Mouse (Mus musculus) myocyte (in vitro differentiated cells): ENCODE measurements at regions not wholly inside any gene's neighbourhood (a gene's known extent, or its start where the extent isn't known, plus 50 kb on each side); places are given as distances from the start of the nearest gene placed in this dataset.

Experiments
- CEBPB ChIP-seq: IDR thresholded peaks from 2 replicates; pipeline ENCODE4 v1.6.1; 2011; ENCODE audit warnings: mild to moderate bottlenecking, moderate library complexity; ENCODE audit not compliant: poor library complexity, insufficient read depth, severe bottlenecking
- E2F4 ChIP-seq: IDR thresholded peaks from one replicate; pipeline ENCODE4 v1.6.1; 2011; ENCODE audit warnings: mild to moderate bottlenecking, control low read depth, moderate library complexity; ENCODE audit not compliant: insufficient read depth
- MAX ChIP-seq: IDR thresholded peaks from one replicate; pipeline ENCODE4 v1.6.1; 2011; ENCODE audit warnings: low read depth, mild to moderate bottlenecking, control low read depth
- MYOG ChIP-seq, 3 experiments: IDR thresholded peaks; one replicate each; pipeline ENCODE4 v1.6.1; 2011; ENCODE audit warnings: control low read depth in 2 of 3, low read depth in 2 of 3, mild to moderate bottlenecking in 2 of 3; ENCODE audit not compliant: insufficient read length in 2 of 3, control insufficient read depth in 1 of 3, insufficient read depth in 1 of 3
- POLR2A ChIP-seq: IDR thresholded peaks from one replicate; pipeline ENCODE4 v1.6.1; 2011; ENCODE audit warnings: low read depth, mild to moderate bottlenecking, control low read depth, moderate library complexity; ENCODE audit not compliant: insufficient read length
- POLR2AphosphoS2 ChIP-seq: IDR thresholded peaks from one replicate; pipeline ENCODE4 v1.6.1; 2011; ENCODE audit warnings: low read depth, control low read depth; ENCODE audit not compliant: insufficient read length
- REST ChIP-seq: IDR thresholded peaks from one replicate; pipeline ENCODE4 v1.6.1; 2011; ENCODE audit warnings: mild to moderate bottlenecking, control low read depth, moderate library complexity; ENCODE audit not compliant: insufficient read depth, insufficient read length
- TCF12 ChIP-seq: IDR thresholded peaks from one replicate; pipeline ENCODE4 v1.6.1; 2011; ENCODE audit warnings: mild to moderate bottlenecking, control low read depth; ENCODE audit not compliant: poor library complexity, insufficient read depth, severe bottlenecking
- TCF3 ChIP-seq: IDR thresholded peaks from one replicate; pipeline ENCODE4 v1.6.1; 2011; ENCODE audit warnings: low read depth, control low read depth; ENCODE audit not compliant: insufficient read length
- USF1 ChIP-seq: IDR thresholded peaks from one replicate; pipeline ENCODE4 v1.6.1; 2011; ENCODE audit warnings: low read depth, mild to moderate bottlenecking, control low read depth, moderate library complexity

DNA sequence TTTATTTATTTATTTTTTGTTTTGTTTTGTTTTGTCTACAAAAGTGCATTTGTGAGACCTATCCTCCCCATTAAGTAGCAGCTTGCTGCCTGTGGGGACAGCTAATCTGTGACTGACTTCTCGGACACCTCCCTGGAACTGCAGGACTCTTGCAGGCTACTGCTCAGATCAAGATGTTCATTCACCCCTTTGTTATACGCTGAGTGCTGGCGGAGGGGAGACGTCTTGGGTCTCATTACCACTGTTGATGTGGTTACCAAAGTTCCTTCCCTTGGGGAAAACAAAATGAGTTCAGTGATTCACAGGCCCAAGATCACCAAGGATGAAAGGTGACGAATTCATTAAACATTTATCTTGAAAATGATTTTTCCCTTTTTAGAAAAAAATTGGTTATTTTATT is 82.7 kb downstream of the Tbx18 start:
- TF ChIP-seq POLR2A, result no peak
- no peak for TF ChIP-seq POLR2AphosphoS2
- TF ChIP-seq E2F4, result no peak
- TF ChIP-seq USF1, result no peak
- TF ChIP-seq MAX, result no peak
- TF ChIP-seq TCF12, result no peak
- TF ChIP-seq REST, result no peak
- no peak for TF ChIP-seq TCF3
- TF ChIP-seq CEBPB, result no peak
- TF ChIP-seq MYOG (IDR thresholded peaks at IDR 0.05; ENCODE audit: control insufficient read depth in 1 of 3, insufficient read depth in 1 of 3, insufficient read length in 2 of 3, low read depth in 2 of 3), result no peak
